Mouse (Mus musculus) midbrain, postnatal 0 days (tissue): ENCODE results near the gene Rims4. TPM values are rescaled to one million over a fixed set of nuclear protein-coding genes. Genes with fewer than 3 reads are reported as not detected.

Experiments used
- ATAC-seq: fragments of 200-750 bp; cut with Nextera tagmentation; 2 replicates; pipeline ENCODE4 v1.8.0; 2017; ENCODE audit warnings: moderate number of reproducible peaks, mild to moderate bottlenecking, moderate TSS enrichment, moderate library complexity; ENCODE audit not compliant: low FRiP score
- DNase-seq: peaks from one replicate; pipeline ENCODE4 v3.0.0-alpha.2; 2015; ENCODE audit warnings: low spot score
- H3K27ac ChIP-seq: fragments of 300-500 bp; sonication (generic); 2 replicates; pipeline ENCODE4 v1.5.1; 2014; ENCODE audit warnings: low read depth, mild to moderate bottlenecking, low read length, mixed read lengths
- H3K27me3 ChIP-seq: fragments of 300-500 bp; sonication (generic); 2 replicates; pipeline ENCODE4 v1.6.1; 2014; ENCODE audit warnings: low read length, control low read depth, mixed read lengths; ENCODE audit not compliant: insufficient read depth
- H3K36me3 ChIP-seq: fragments of 300-500 bp; sonication (generic); 2 replicates; pipeline ENCODE4 v1.6.1; 2014; ENCODE audit warnings: low read length, control low read depth, mixed read lengths; ENCODE audit not compliant: insufficient read depth
- H3K4me1 ChIP-seq: fragments of 300-500 bp; sonication (generic); 2 replicates; pipeline ENCODE4 v1.6.1; 2014; ENCODE audit warnings: mild to moderate bottlenecking, control low read depth, antibody characterized with exemption, low read length, mixed read lengths; ENCODE audit not compliant: insufficient read depth
- H3K4me2 ChIP-seq: fragments of 300-500 bp; sonication (generic); 2 replicates; pipeline ENCODE4 v1.6.1; 2014; ENCODE audit warnings: low read depth, mild to moderate bottlenecking, low read length, mixed read lengths; ENCODE audit not compliant: poor library complexity, severe bottlenecking
- H3K4me3 ChIP-seq: fragments of 300-500 bp; sonication (generic); 2 replicates; pipeline ENCODE4 v1.5.1; 2014; ENCODE audit warnings: low read depth, mild to moderate bottlenecking, low read length, moderate library complexity
- H3K9ac ChIP-seq: fragments of 300-500 bp; sonication (generic); replicated peaks from 2 replicates; pipeline ENCODE4 v1.6.1; 2014; ENCODE audit warnings: mild to moderate bottlenecking, low read length, moderate library complexity, mixed read lengths; ENCODE audit not compliant: poor library complexity, severe bottlenecking
- H3K9me3 ChIP-seq: fragments of 300-500 bp; sonication (generic); 2 replicates; pipeline ENCODE4 v1.6.1; 2016; ENCODE audit warnings: low read length, control low read depth
- CTCF ChIP-seq: IDR thresholded peaks from 2 replicates; pipeline ENCODE4 v1.5.1; 2016; ENCODE audit warnings: antibody characterized with exemption, mild to moderate bottlenecking
- WGBS: fragments of 180-500 bp; shearing (Covaris S2); extraction: QIAGEN DNeasy Blood & Tissue Kit; methylation state at CpG from one replicate; pipeline ENCODE4 v1.1.7; 2014; 5-methylcytosine and 5-hydroxymethylcytosine counted together
- polyA plus RNA-seq: library from polyadenylated mRNA; unstranded; fragments of >200 nt; fragmentation: Nextera tagmentation; extraction: Ambion mirVana; gene quantifications from 2 replicates; pipeline ENCODE4 v1.2.1, GENCODE M21; 2015
- total RNA-seq: library from RNA; depleted of rRNA; stranded (reverse); fragments of >200 nt; gene quantifications from 2 replicates; pipeline ENCODE4 v1.2.3, GENCODE M21; 2014

Rims4 gene
- total and polyA plus RNA-seq, 2 experiments from 2014 or later: 22.8 to 85.3 TPM

- Histone ChIP-seq H3K9ac (no peak overlapping the region), H3K4me1 (no peaks in the 10 kb centered on the region), H3K9me3 (no peaks in the 10 kb centered on the region), H3K27ac (no peak overlapping the region), H3K36me3 (no peaks in the 10 kb centered on the region), H3K4me3 (no peak overlapping the region), H3K27me3 (no peaks in the 10 kb centered on the region), H3K4me2 (no peak overlapping the region)
- TF ChIP-seq CTCF: no peak
- ATAC-seq (no peak), DNase-seq (no peak)
- WGBS: 73% methylated on average over 7 of the region's 7 CpGs
These were observed 10.1 kb upstream of the Rims4 start for GRCm38 (mm10) chr2:163928464-163929200.

- ATAC-seq (no peak), DNase-seq (no peak)
- H3K9ac ChIP-seq: no peak overlapping the region
- WGBS: 89% methylated on average over 10 of the region's 10 CpGs
- no peaks in the 10 kb centered on the region for H3K27me3 ChIP-seq
- H3K9me3 ChIP-seq: no peaks in the 10 kb centered on the region
- no peak overlapping the region for H3K4me2 ChIP-seq
- H3K4me1 ChIP-seq: no peaks in the 10 kb centered on the region
- H3K27ac ChIP-seq: no peak overlapping the region
- no peak overlapping the region for H3K4me3 ChIP-seq
- no peak for TF ChIP-seq CTCF
- no peaks in the 10 kb centered on the region for H3K36me3 ChIP-seq
These were observed 6.6 kb upstream of the Rims4 start for GRCm38 (mm10) chr2:163925044-163925443.

- no peak for TF ChIP-seq CTCF
- no peak for DNase-seq
- no peak for ATAC-seq
These were observed 6.0 kb upstream of the Rims4 start for GRCm38 (mm10) chr2:163924531-163924930.

GRCm38 (mm10) chr2:163923113-163923512 is 4.6 kb upstream of the Rims4 start:
- Histone ChIP-seq H3K4me2 (no peak overlapping the region), H3K9me3 (no peaks in the 10 kb centered on the region), H3K27ac (no peak overlapping the region), H3K4me3 (no peak overlapping the region), H3K9ac (no peak overlapping the region), H3K36me3 (no peaks in the 10 kb centered on the region), H3K27me3 (no peaks in the 10 kb centered on the region), H3K4me1 (peaks cover 5% of the 10 kb centered on the region; the same call in 1 of the 2 replicates)
- ATAC-seq: no peak
- 56% methylated on average over 9 of the region's 9 CpGs for WGBS
- TF ChIP-seq CTCF: peak; percentile 35; the same call in 1 of the 2 replicates
- DNase-seq: no peak

More at GRCm38 (mm10) chr2:163924531-163924930, 6.0 kb upstream of the Rims4 start:
- no peak overlapping the region for H3K9ac ChIP-seq
- no peaks in the 10 kb centered on the region for H3K36me3 ChIP-seq
- no peak overlapping the region for H3K4me3 ChIP-seq
- H3K4me1 ChIP-seq: peaks cover 3% of the 10 kb centered on the region; the same call in 1 of the 2 replicates
- no peak overlapping the region for H3K4me2 ChIP-seq
- 79% methylated on average over 3 of the region's 3 CpGs for WGBS
- H3K27ac ChIP-seq: no peak overlapping the region
- H3K9me3 ChIP-seq: no peaks in the 10 kb centered on the region
- no peaks in the 10 kb centered on the region for H3K27me3 ChIP-seq

GRCm38 (mm10) chr2:163919581-163919980 is 1.1 kb upstream of the Rims4 start:
- Histone ChIP-seq H3K4me1 (peaks cover 17% of the 10 kb centered on the region), H3K27me3 (no peaks in the 10 kb centered on the region), H3K4me2 (peak overlapping the region; percentile 64), H3K36me3 (no peaks in the 10 kb centered on the region), H3K4me3 (peak overlapping the region; percentile 81), H3K27ac (no peak overlapping the region; the same call in 1 of the 2 replicates), H3K9ac (no peak overlapping the region), H3K9me3 (no peaks in the 10 kb centered on the region)
- no peak for TF ChIP-seq CTCF
- 76% methylated on average over 3 of the region's 3 CpGs for WGBS
- no peak for DNase-seq
- no peak for ATAC-seq

- no peaks in the 10 kb centered on the region for H3K9me3 ChIP-seq
- H3K27me3 ChIP-seq: no peaks in the 10 kb centered on the region
These were observed 1.8 kb downstream of the Rims4 start for GRCm38 (mm10) chr2:163916703-163917102.

More at GRCm38 (mm10) chr2:163916703-163917102, 1.8 kb downstream of the Rims4 start:
- DNase-seq: no peak
- Histone ChIP-seq H3K4me1 (peaks cover 17% of the 10 kb centered on the region), H3K4me3 (peak overlapping the region; percentile 12; the same call in 1 of the 2 replicates), H3K4me2 (peak overlapping the region; percentile 64), H3K27ac (no peak overlapping the region), H3K9ac (0 out of 2 replicates have a peak overlapping the region, but pooled peaks have one; percentile 8), H3K36me3 (no peaks in the 10 kb centered on the region)
- ATAC-seq: no peak
- no peak for TF ChIP-seq CTCF
- 87% methylated on average over 7 of the region's 7 CpGs for WGBS
